Mouse (Mus musculus) right cerebral cortex, postnatal 25 days (tissue): ENCODE results near the gene Zfp637.
A peak's percentile ranks its signal among the peaks of the same experiment; 100 is the strongest.
"Not testable (repeated sequence)": the region's sequence is repeated elsewhere in the genome, so short reads cannot be mapped to it uniquely, and the experiment has no call there.

Experiments
- DNase-seq: peaks from one replicate; pipeline ENCODE4 v3.0.0; 2022

Zfp637 gene

GRCm38 (mm10) chr6:117840686-117841510, at the start of gene Zfp637:
Gene Zfp637 (plus strand): TSS chr6:117841180.
- DNase-seq, result peak; percentile 95

- no peak for DNase-seq
Observed at GRCm38 (mm10) chr6:117795251-117795650, 45.7 kb upstream of the Zfp637 start.

GRCm38 (mm10) chr6:117800824-117801223, 40.2 kb upstream of the Zfp637 start:
- no peak for DNase-seq

- DNase-seq, result no peak
Observed at GRCm38 (mm10) chr6:117801801-117802200, 39.2 kb upstream of the Zfp637 start.

GRCm38 (mm10) chr6:117807756-117808155, 33.2 kb upstream of the Zfp637 start:
- no peak for DNase-seq

GRCm38 (mm10) chr6:117809816-117810215, 31.2 kb upstream of the Zfp637 start:
- DNase-seq, result no peak

GRCm38 (mm10) chr6:117810717-117811116, 30.3 kb upstream of the Zfp637 start:
- DNase-seq, result no peak

- no peak for DNase-seq
Observed at GRCm38 (mm10) chr6:117811256-117811655, 29.7 kb upstream of the Zfp637 start.

GRCm38 (mm10) chr6:117814681-117815080, 26.3 kb upstream of the Zfp637 start:
- no peak for DNase-seq

- no peak for DNase-seq
Observed at GRCm38 (mm10) chr6:117817108-117817541, 23.9 kb upstream of the Zfp637 start.

- no peak for DNase-seq
Observed at GRCm38 (mm10) chr6:117820327-117820726, 20.7 kb upstream of the Zfp637 start.

GRCm38 (mm10) chr6:117825369-117825768, 15.6 kb upstream of the Zfp637 start:
- DNase-seq, result no peak

GRCm38 (mm10) chr6:117828273-117828672, 12.7 kb upstream of the Zfp637 start:
- peak; percentile 68 for DNase-seq

- DNase-seq, result no peak
Observed at GRCm38 (mm10) chr6:117841511-117841955, 553 bp downstream of the Zfp637 start.

GRCm38 (mm10) chr6:117844597-117844996, 3.6 kb downstream of the Zfp637 start:
- DNase-seq, result no peak

GRCm38 (mm10) chr6:117846671-117847070, 5.7 kb downstream of the Zfp637 start:
- not testable (repeated sequence) for DNase-seq

GRCm38 (mm10) chr6:117847772-117848171, 6.8 kb downstream of the Zfp637 start:
- DNase-seq, result no peak

GRCm38 (mm10) chr6:117848577-117848976, 7.6 kb downstream of the Zfp637 start:
- DNase-seq, result no peak

GRCm38 (mm10) chr6:117851747-117852146, 10.8 kb downstream of the Zfp637 start:
- no peak for DNase-seq

GRCm38 (mm10) chr6:117857990-117858389, 17.0 kb downstream of the Zfp637 start:
- DNase-seq, result no peak

- no peak for DNase-seq
Observed at GRCm38 (mm10) chr6:117861848-117862247, 20.9 kb downstream of the Zfp637 start, which contains the start of gene Zfp239. Gene Zfp239 (plus strand): TSS chr6:117862100.

GRCm38 (mm10) chr6:117862465-117862864, 21.5 kb downstream of the Zfp637 start:
- no peak for DNase-seq

GRCm38 (mm10) chr6:117862899-117863620, 22.1 kb downstream of the Zfp637 start:
- peak; percentile 66 for DNase-seq

- DNase-seq, result no peak
Observed at GRCm38 (mm10) chr6:117863751-117864150, 22.8 kb downstream of the Zfp637 start.
